Mouse (Mus musculus): ENCODE data around the gene Icam5. TPM values are rescaled to one million over a fixed set of nuclear protein-coding genes. Genes with fewer than 3 reads are reported as not detected.

The Icam5 gene
- polyA plus RNA-seq, 1 experiment from 2014 or later: 0.21 TPM

DNA sequence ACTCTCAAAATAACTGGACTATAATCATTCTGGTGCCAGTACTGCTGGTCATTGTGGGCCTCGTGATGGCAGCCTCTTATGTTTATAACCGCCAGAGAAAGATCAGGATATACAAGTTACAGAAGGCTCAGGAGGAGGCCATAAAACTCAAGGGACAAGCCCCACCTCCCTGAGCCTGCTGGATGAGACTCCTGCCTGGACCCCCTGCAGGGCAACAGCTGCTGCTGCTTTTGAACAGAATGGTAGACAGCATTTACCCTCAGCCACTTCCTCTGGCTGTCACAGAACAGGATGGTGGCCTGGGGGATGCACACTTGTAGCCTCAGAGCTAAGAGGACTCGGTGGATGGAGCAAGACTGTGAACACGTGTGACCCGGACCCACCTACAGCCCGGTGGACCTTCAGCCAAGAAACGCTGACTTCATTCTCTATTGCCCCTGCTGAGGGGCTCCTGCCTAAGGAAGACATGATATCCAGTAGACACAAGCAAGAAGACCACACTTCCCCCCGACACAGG, 4.0 kb upstream of the Icam5 start:
- DNase-seq (no peak), ATAC-seq (ENCODE audit: low read depth) (no peak)
- H3K9ac ChIP-seq: peak overlapping the region; percentile 39
- H3K27ac ChIP-seq: peak overlapping the region; percentile 98
- WGBS (ENCODE audit: insufficient replicate concordance): 71% methylated on average over 8 of the region's 8 CpGs
- H3K4me3 ChIP-seq (replicated peaks): no peak overlapping the region
- no peaks in the 10 kb centered on the region for H3K9me3 ChIP-seq (replicated peaks)
- H3K4me1 ChIP-seq (replicated peaks): peaks cover 60% of the 10 kb centered on the region
- H3K27me3 ChIP-seq: peaks cover 13% of the 10 kb centered on the region
- H3K4me2 ChIP-seq: no peak overlapping the region
- H3K36me3 ChIP-seq: peaks cover 18% of the 10 kb centered on the region; the same call in 1 of the 2 replicates

DNA sequence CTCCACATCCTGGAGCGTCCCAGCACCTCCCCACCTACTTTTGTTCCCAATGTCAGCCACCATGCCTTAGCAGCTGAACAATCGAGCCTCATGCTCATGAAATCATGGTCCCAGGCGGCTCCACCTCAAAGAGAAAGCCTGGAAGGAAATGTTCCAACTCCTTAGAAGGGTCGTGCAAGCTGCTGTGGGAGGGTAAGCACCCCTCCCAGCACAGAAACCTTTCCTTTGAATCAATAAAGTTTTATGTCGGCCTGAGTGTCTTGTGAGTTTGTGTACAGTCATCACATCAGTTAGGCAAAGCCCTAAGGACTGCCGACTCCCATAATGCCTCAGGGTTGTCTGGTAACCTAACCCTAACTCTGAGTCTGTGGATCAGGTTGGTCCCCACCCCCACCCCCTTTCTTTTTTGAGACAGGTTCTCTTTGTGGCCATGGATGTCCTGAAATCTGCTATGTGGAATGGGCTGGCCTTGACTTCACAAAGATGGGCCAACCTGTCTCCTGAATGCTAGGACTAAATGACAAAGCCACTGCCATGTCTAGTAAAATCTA, 3.2 kb upstream of the Icam5 start:
- Histone ChIP-seq H3K4me3 (replicated peaks) (peak overlapping the region; percentile 75), H3K36me3 (peaks cover 18% of the 10 kb centered on the region; the same call in 1 of the 2 replicates), H3K4me2 (peak overlapping the region; percentile 99), H3K4me1 (replicated peaks) (peaks cover 68% of the 10 kb centered on the region), H3K27ac (peak overlapping the region; percentile 98), H3K9me3 (replicated peaks) (no peaks in the 10 kb centered on the region), H3K9ac (peak overlapping the region; percentile 94), H3K27me3 (peaks cover 21% of the 10 kb centered on the region)
- ATAC-seq (ENCODE audit: low read depth) (no peak), DNase-seq (no peak)
- 47% methylated on average over 6 of the region's 6 CpGs for WGBS (ENCODE audit: insufficient replicate concordance)

GRCm38 (mm10) chr9:21029291-21030054, 2.4 kb upstream of the Icam5 start, which contains the start of gene Icam4:
Gene Icam4 (plus strand): TSS chr9:21029373.
- ATAC-seq (ENCODE audit: low read depth) (peak; percentile 82), DNase-seq (peak; percentile 85)
- Histone ChIP-seq H3K4me1 (replicated peaks) (peaks cover 74% of the 10 kb centered on the region), H3K27me3 (peaks cover 30% of the 10 kb centered on the region), H3K27ac (peak within 1 kb of the TSS; percentile 98), H3K9me3 (replicated peaks) (no peaks in the 10 kb centered on the region), H3K9ac (peak within 1 kb of the TSS; percentile 94), H3K4me2 (peak within 1 kb of the TSS; percentile 99), H3K4me3 (replicated peaks) (peak within 1 kb of the TSS; percentile 75), H3K36me3 (peaks cover 18% of the 10 kb centered on the region; the same call in 1 of the 2 replicates)
- WGBS (ENCODE audit: insufficient replicate concordance): under 1% methylated on average over 37 of the region's 37 CpGs

- Histone ChIP-seq H3K9me3 (replicated peaks) (no peaks in the 10 kb centered on the region), H3K9ac (peak overlapping the region; percentile 94), H3K4me2 (peak overlapping the region; percentile 99), H3K27me3 (peaks cover 36% of the 10 kb centered on the region), H3K4me3 (replicated peaks) (peak overlapping the region; percentile 75), H3K4me1 (replicated peaks) (peaks cover 80% of the 10 kb centered on the region), H3K27ac (peak overlapping the region; percentile 98), H3K36me3 (peaks cover 18% of the 10 kb centered on the region; the same call in 1 of the 2 replicates)
- DNase-seq (no peak), ATAC-seq (ENCODE audit: low read depth) (no peak; the same call in 1 of the 2 replicates)
- 11% methylated on average over 22 of the region's 22 CpGs for WGBS (ENCODE audit: insufficient replicate concordance)
These were observed 1.7 kb upstream of the Icam5 start for GRCm38 (mm10) chr9:21030055-21030600.

GRCm38 (mm10) chr9:21030781-21031250, 1.1 kb upstream of the Icam5 start:
- WGBS (ENCODE audit: insufficient replicate concordance): 1% methylated on average over 13 of the region's 13 CpGs
- Histone ChIP-seq H3K9me3 (replicated peaks) (no peaks in the 10 kb centered on the region), H3K4me3 (replicated peaks) (peak overlapping the region; percentile 75), H3K9ac (peak overlapping the region; percentile 94), H3K4me2 (peak overlapping the region; percentile 99), H3K27ac (peak overlapping the region; percentile 98), H3K4me1 (replicated peaks) (peaks cover 84% of the 10 kb centered on the region), H3K27me3 (peaks cover 43% of the 10 kb centered on the region), H3K36me3 (peaks cover 14% of the 10 kb centered on the region; the same call in 1 of the 2 replicates)
- DNase-seq: peak; percentile 86
- peak; percentile 68 for ATAC-seq (ENCODE audit: low read depth)

- H3K9ac ChIP-seq: peak overlapping the region; percentile 75
- peaks cover 86% of the 10 kb centered on the region for H3K4me1 ChIP-seq (replicated peaks)
- peaks cover 48% of the 10 kb centered on the region for H3K27me3 ChIP-seq
- DNase-seq (peak; percentile 60), ATAC-seq (ENCODE audit: low read depth) (no peak)
- peak overlapping the region; percentile 75 for H3K4me3 ChIP-seq (replicated peaks)
- WGBS (ENCODE audit: insufficient replicate concordance): under 1% methylated on average over 36 of the region's 36 CpGs
- no peaks in the 10 kb centered on the region for H3K9me3 ChIP-seq (replicated peaks)
- H3K36me3 ChIP-seq: peaks cover 11% of the 10 kb centered on the region; the same call in 1 of the 2 replicates
- peak overlapping the region; percentile 94 for H3K27ac ChIP-seq
- H3K4me2 ChIP-seq: peak overlapping the region; percentile 99
These were observed 500 bp upstream of the Icam5 start for GRCm38 (mm10) chr9:21031251-21031895.

GRCm38 (mm10) chr9:21032491-21032890, 618 bp downstream of the Icam5 start:
- ATAC-seq (ENCODE audit: low read depth): no peak
- Histone ChIP-seq H3K27me3 (peaks cover 60% of the 10 kb centered on the region), H3K9ac (peak overlapping the region; percentile 75), H3K36me3 (peaks cover 6% of the 10 kb centered on the region; the same call in 1 of the 2 replicates), H3K4me3 (replicated peaks) (peak overlapping the region; percentile 75), H3K27ac (no peak overlapping the region), H3K9me3 (replicated peaks) (no peaks in the 10 kb centered on the region), H3K4me1 (replicated peaks) (peaks cover 86% of the 10 kb centered on the region), H3K4me2 (peak overlapping the region; percentile 99)
- DNase-seq: no peak
- 4% methylated on average over 7 of the region's 7 CpGs for WGBS (ENCODE audit: insufficient replicate concordance)

DNA sequence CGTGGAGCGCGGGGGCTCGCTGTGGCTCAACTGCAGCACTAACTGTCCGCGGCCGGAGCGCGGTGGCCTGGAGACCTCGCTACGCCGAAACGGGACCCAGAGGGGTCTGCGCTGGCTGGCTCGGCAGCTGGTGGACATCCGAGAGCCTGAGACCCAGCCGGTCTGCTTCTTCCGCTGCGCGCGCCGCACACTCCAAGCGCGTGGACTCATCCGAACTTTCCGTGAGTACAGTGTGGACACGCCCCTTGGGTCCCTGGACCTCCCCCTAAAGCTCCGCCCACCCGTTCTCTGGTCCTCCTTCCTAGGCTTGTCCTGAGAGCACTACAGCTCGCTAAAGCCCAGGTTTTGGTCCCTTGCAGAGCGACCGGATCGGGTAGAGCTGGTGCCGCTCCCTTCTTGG, 1.3 kb downstream of the Icam5 start:
- DNase-seq (peak; percentile 88), ATAC-seq (ENCODE audit: low read depth) (peak; percentile 49)
- peak overlapping the region; percentile 75 for H3K4me3 ChIP-seq (replicated peaks)
- no peaks in the 10 kb centered on the region for H3K9me3 ChIP-seq (replicated peaks)
- H3K27ac ChIP-seq: no peak overlapping the region
- under 1% methylated on average over 34 of the region's 34 CpGs for WGBS (ENCODE audit: insufficient replicate concordance)
- peak overlapping the region; percentile 75 for H3K9ac ChIP-seq
- peaks cover 83% of the 10 kb centered on the region for H3K4me1 ChIP-seq (replicated peaks)
- peaks cover 66% of the 10 kb centered on the region for H3K27me3 ChIP-seq
- peak overlapping the region; percentile 99 for H3K4me2 ChIP-seq
- no peaks in the 10 kb centered on the region for H3K36me3 ChIP-seq

GRCm38 (mm10) chr9:21034481-21035085, 2.7 kb downstream of the Icam5 start:
- Histone ChIP-seq H3K4me3 (replicated peaks) (no peak overlapping the region), H3K27me3 (peaks cover 79% of the 10 kb centered on the region), H3K36me3 (no peaks in the 10 kb centered on the region), H3K4me1 (replicated peaks) (peaks cover 83% of the 10 kb centered on the region), H3K9ac (no peak overlapping the region), H3K4me2 (no peak overlapping the region), H3K27ac (no peak overlapping the region), H3K9me3 (replicated peaks) (no peaks in the 10 kb centered on the region)
- DNase-seq (no peak), ATAC-seq (ENCODE audit: low read depth) (no peak)
- WGBS (ENCODE audit: insufficient replicate concordance): 6% methylated on average over 17 of the region's 17 CpGs

DNA sequence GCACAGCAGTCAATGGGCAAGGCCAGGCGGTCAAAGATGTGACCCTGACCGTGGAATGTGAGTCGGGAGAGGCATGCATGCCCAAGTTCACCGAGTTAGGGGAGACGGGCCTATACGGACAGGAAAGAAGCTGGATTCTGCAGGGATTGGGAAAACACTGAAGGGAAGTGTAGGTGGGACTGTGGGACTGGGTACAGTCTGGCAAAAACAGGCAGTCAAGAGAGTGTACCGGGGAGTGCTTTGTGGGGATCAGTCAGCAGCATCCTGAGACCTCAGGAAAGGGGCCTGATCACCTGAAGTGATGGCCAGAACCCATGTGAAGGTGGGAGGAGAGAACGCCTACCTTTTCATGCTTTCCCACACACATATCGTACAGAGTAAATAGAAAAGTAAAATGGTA, 3.7 kb downstream of the Icam5 start:
- H3K27me3 ChIP-seq: peaks cover 80% of the 10 kb centered on the region
- H3K27ac ChIP-seq: no peak overlapping the region
- H3K9me3 ChIP-seq (replicated peaks): no peaks in the 10 kb centered on the region
- H3K4me3 ChIP-seq (replicated peaks): no peak overlapping the region
- no peaks in the 10 kb centered on the region for H3K36me3 ChIP-seq
- no peak overlapping the region for H3K4me2 ChIP-seq
- ATAC-seq (ENCODE audit: low read depth): no peak
- H3K9ac ChIP-seq: no peak overlapping the region
- H3K4me1 ChIP-seq (replicated peaks): peaks cover 85% of the 10 kb centered on the region
- WGBS (ENCODE audit: insufficient replicate concordance): 32% methylated on average over 9 of the region's 9 CpGs
- no peak for DNase-seq

Measured in liver, embryonic 13.5 days (tissue).